Mouse (Mus musculus) heart, embryonic 12.5 days (tissue): Measurements from ENCODE around the gene Enpp7. TPM values are rescaled to one million over a fixed set of nuclear protein-coding genes. Genes with fewer than 3 reads are reported as not detected.

Experiments
- ATAC-seq: fragments of 200-750 bp; cut with Nextera tagmentation; 2 replicates; pipeline ENCODE4 v1.8.0; 2017; ENCODE audit warnings: moderate TSS enrichment, moderate library complexity; ENCODE audit not compliant: insufficient number of reproducible peaks, low FRiP score
- H3K27ac ChIP-seq: fragments of 300-500 bp; sonication (generic); 2 replicates; pipeline ENCODE4 v1.5.1; 2016; ENCODE audit warnings: mild to moderate bottlenecking, moderate library complexity; ENCODE audit not compliant: poor library complexity, severe bottlenecking
- H3K27me3 ChIP-seq: fragments of 300-500 bp; sonication (generic); replicated peaks from 2 replicates; pipeline ENCODE4 v1.6.1; 2016; ENCODE audit warnings: mild to moderate bottlenecking, moderate library complexity
- H3K36me3 ChIP-seq: fragments of 300-500 bp; sonication (generic); 2 replicates; pipeline ENCODE4 v1.6.1; 2016; ENCODE audit warnings: mild to moderate bottlenecking, moderate library complexity
- H3K4me1 ChIP-seq: fragments of 300-500 bp; sonication (generic); replicated peaks from 2 replicates; pipeline ENCODE4 v1.6.1; 2016; ENCODE audit warnings: mild to moderate bottlenecking
- H3K4me2 ChIP-seq: fragments of 300-500 bp; sonication (generic); 2 replicates; pipeline ENCODE4 v1.6.1; 2016; ENCODE audit warnings: mild to moderate bottlenecking, moderate library complexity
- H3K4me3 ChIP-seq: fragments of 300-500 bp; sonication (generic); 2 replicates; pipeline ENCODE4 v1.5.1; 2016; ENCODE audit warnings: mild to moderate bottlenecking
- H3K9ac ChIP-seq: fragments of 300-500 bp; sonication (generic); 2 replicates; pipeline ENCODE4 v1.6.1; 2016; ENCODE audit warnings: mild to moderate bottlenecking, moderate library complexity
- H3K9me3 ChIP-seq: fragments of 300-500 bp; sonication (generic); replicated peaks from 2 replicates; pipeline ENCODE4 v1.6.1; 2016; ENCODE audit warnings: mild to moderate bottlenecking, moderate library complexity
- WGBS: fragments of 180-500 bp; shearing (Covaris S2); methylation state at CpG from one replicate; pipeline ENCODE4 v1.1.7; 2016; 5-methylcytosine and 5-hydroxymethylcytosine counted together
- polyA plus RNA-seq: library from polyadenylated mRNA; unstranded; fragments of >200 nt; fragmentation: Nextera tagmentation; extraction: Ambion mirVana; gene quantifications from 2 replicates; pipeline ENCODE4 v1.2.1, GENCODE M21; 2016

Enpp7 gene
- not detected in 2 replicates for polyA plus RNA-seq

- peaks cover 15% of the 10 kb centered on the region; the same call in 1 of the 2 replicates for H3K27me3 ChIP-seq
- ATAC-seq: no peak
- H3K4me1 ChIP-seq: peaks cover 19% of the 10 kb centered on the region
- H3K9me3 ChIP-seq: no peaks in the 10 kb centered on the region
- H3K4me2 ChIP-seq: no peak within 1 kb of the TSS
- H3K9ac ChIP-seq: no peak within 1 kb of the TSS
- H3K36me3 ChIP-seq: no peaks in the 10 kb centered on the region
- no peak within 1 kb of the TSS for H3K27ac ChIP-seq
- WGBS: 82% methylated on average over 10 of the region's 10 CpGs
- H3K4me3 ChIP-seq: no peak within 1 kb of the TSS
Observed at GRCm38 (mm10) chr11:118987999-118988398, at the start of gene Enpp7. Gene Enpp7 (plus strand): TSS chr11:118988188.

GRCm38 (mm10) chr11:118939731-118940130, 48.3 kb upstream of the Enpp7 start:
- no peaks in the 10 kb centered on the region for H3K36me3 ChIP-seq
- 80% methylated on average over 4 of the region's 4 CpGs for WGBS
- no peak overlapping the region for H3K4me3 ChIP-seq
- H3K9me3 ChIP-seq: no peaks in the 10 kb centered on the region
- no peak overlapping the region for H3K27ac ChIP-seq
- ATAC-seq: no peak
- H3K9ac ChIP-seq: no peak overlapping the region
- no peaks in the 10 kb centered on the region for H3K4me1 ChIP-seq
- H3K4me2 ChIP-seq: no peak overlapping the region
- H3K27me3 ChIP-seq: peaks cover 46% of the 10 kb centered on the region

- Histone ChIP-seq H3K4me2 (no peak overlapping the region), H3K4me1 (no peaks in the 10 kb centered on the region), H3K36me3 (no peaks in the 10 kb centered on the region), H3K9me3 (no peaks in the 10 kb centered on the region), H3K27me3 (peaks cover 48% of the 10 kb centered on the region), H3K9ac (no peak overlapping the region), H3K4me3 (no peak overlapping the region), H3K27ac (no peak overlapping the region)
- no peak for ATAC-seq
- WGBS: 76% methylated on average over 11 of the region's 11 CpGs
Observed at GRCm38 (mm10) chr11:118940539-118940938, 47.4 kb upstream of the Enpp7 start.

- Histone ChIP-seq H3K36me3 (no peaks in the 10 kb centered on the region), H3K9ac (no peak overlapping the region), H3K4me2 (no peak overlapping the region), H3K4me3 (no peak overlapping the region), H3K9me3 (no peaks in the 10 kb centered on the region), H3K27ac (no peak overlapping the region), H3K27me3 (peaks cover 55% of the 10 kb centered on the region), H3K4me1 (no peaks in the 10 kb centered on the region)
- ATAC-seq: no peak
- 38% methylated on average over 5 of the region's 5 CpGs for WGBS
Observed at GRCm38 (mm10) chr11:118941268-118941667, 46.7 kb upstream of the Enpp7 start.

- no peak overlapping the region for H3K4me3 ChIP-seq
- H3K4me2 ChIP-seq: no peak overlapping the region
- no peaks in the 10 kb centered on the region for H3K36me3 ChIP-seq
- H3K9me3 ChIP-seq: no peaks in the 10 kb centered on the region
- no peak overlapping the region for H3K27ac ChIP-seq
- ATAC-seq: no peak
- WGBS: 84% methylated on average over 8 of the region's 8 CpGs
- H3K4me1 ChIP-seq: no peaks in the 10 kb centered on the region
- H3K27me3 ChIP-seq: peaks cover 62% of the 10 kb centered on the region
- no peak overlapping the region for H3K9ac ChIP-seq
Observed at GRCm38 (mm10) chr11:118945868-118946267, 42.1 kb upstream of the Enpp7 start.

- H3K4me3 ChIP-seq: no peak overlapping the region
- peaks cover 34% of the 10 kb centered on the region for H3K27me3 ChIP-seq
- H3K9me3 ChIP-seq: no peaks in the 10 kb centered on the region
- 47% methylated on average over 6 of the region's 6 CpGs for WGBS
- peaks cover 18% of the 10 kb centered on the region for H3K4me1 ChIP-seq
- no peak overlapping the region for H3K4me2 ChIP-seq
- H3K27ac ChIP-seq: no peak overlapping the region
- no peak overlapping the region for H3K9ac ChIP-seq
- no peak for ATAC-seq
- H3K36me3 ChIP-seq: no peaks in the 10 kb centered on the region
Observed at GRCm38 (mm10) chr11:118955016-118955415, 33.0 kb upstream of the Enpp7 start.

GRCm38 (mm10) chr11:118957070-118957471, 30.9 kb upstream of the Enpp7 start:
- no peaks in the 10 kb centered on the region for H3K36me3 ChIP-seq
- H3K27me3 ChIP-seq: peaks cover 35% of the 10 kb centered on the region
- H3K4me2 ChIP-seq: peak overlapping the region; percentile 45; the same call in 1 of the 2 replicates
- peak; percentile 24; the same call in 1 of the 2 replicates for ATAC-seq
- no peak overlapping the region for H3K4me3 ChIP-seq
- H3K9ac ChIP-seq: peak overlapping the region; percentile 35; the same call in 1 of the 2 replicates
- no peaks in the 10 kb centered on the region for H3K9me3 ChIP-seq
- peaks cover 18% of the 10 kb centered on the region for H3K4me1 ChIP-seq
- WGBS: 40% methylated on average over 14 of the region's 14 CpGs
- H3K27ac ChIP-seq: 0 out of 2 replicates have a peak overlapping the region, but pooled peaks have one; percentile 22

- Histone ChIP-seq H3K27ac (no peak overlapping the region), H3K4me2 (no peak overlapping the region), H3K9me3 (no peaks in the 10 kb centered on the region), H3K4me3 (no peak overlapping the region), H3K9ac (no peak overlapping the region), H3K36me3 (no peaks in the 10 kb centered on the region), H3K4me1 (peaks cover 18% of the 10 kb centered on the region), H3K27me3 (peaks cover 49% of the 10 kb centered on the region)
- WGBS: 71% methylated on average over 3 of the region's 3 CpGs
- no peak for ATAC-seq
Observed at GRCm38 (mm10) chr11:118960649-118961048, 27.3 kb upstream of the Enpp7 start.

- Histone ChIP-seq H3K27ac (no peak overlapping the region), H3K4me1 (peaks cover 7% of the 10 kb centered on the region), H3K9me3 (no peaks in the 10 kb centered on the region), H3K4me2 (no peak overlapping the region), H3K9ac (no peak overlapping the region), H3K4me3 (no peak overlapping the region), H3K27me3 (peaks cover 59% of the 10 kb centered on the region), H3K36me3 (no peaks in the 10 kb centered on the region)
- WGBS: 40% methylated on average over 4 of the region's 4 CpGs
- ATAC-seq: no peak
Observed at GRCm38 (mm10) chr11:118962478-118962877, 25.5 kb upstream of the Enpp7 start.

GRCm38 (mm10) chr11:118963926-118964325, 24.1 kb upstream of the Enpp7 start:
- no peak overlapping the region for H3K27ac ChIP-seq
- no peak overlapping the region for H3K4me2 ChIP-seq
- 84% methylated on average over 5 of the region's 5 CpGs for WGBS
- no peak for ATAC-seq
- peaks cover 72% of the 10 kb centered on the region for H3K27me3 ChIP-seq
- no peaks in the 10 kb centered on the region for H3K36me3 ChIP-seq
- no peak overlapping the region for H3K4me3 ChIP-seq
- no peak overlapping the region for H3K9ac ChIP-seq
- H3K4me1 ChIP-seq: no peaks in the 10 kb centered on the region
- H3K9me3 ChIP-seq: no peaks in the 10 kb centered on the region

GRCm38 (mm10) chr11:118965078-118965477, 22.9 kb upstream of the Enpp7 start:
- WGBS: 72% methylated on average over 7 of the region's 7 CpGs
- Histone ChIP-seq H3K4me2 (no peak overlapping the region), H3K27ac (no peak overlapping the region), H3K4me3 (no peak overlapping the region), H3K4me1 (no peaks in the 10 kb centered on the region), H3K36me3 (no peaks in the 10 kb centered on the region), H3K27me3 (peaks cover 79% of the 10 kb centered on the region), H3K9me3 (no peaks in the 10 kb centered on the region), H3K9ac (no peak overlapping the region)
- no peak for ATAC-seq

- Histone ChIP-seq H3K9ac (no peak overlapping the region), H3K27ac (no peak overlapping the region), H3K9me3 (no peaks in the 10 kb centered on the region), H3K36me3 (no peaks in the 10 kb centered on the region), H3K27me3 (peaks cover 82% of the 10 kb centered on the region), H3K4me3 (no peak overlapping the region), H3K4me2 (no peak overlapping the region), H3K4me1 (no peaks in the 10 kb centered on the region)
- no peak for ATAC-seq
- 32% methylated on average over 20 of the region's 20 CpGs for WGBS
Observed at GRCm38 (mm10) chr11:118971470-118972034, 16.4 kb upstream of the Enpp7 start.
